Mouse (Mus musculus) MEL (cell line): ENCODE measurements around the gene Cdc42ep3. TPM values are rescaled to one million over a fixed set of nuclear protein-coding genes. Genes with fewer than 3 reads are reported as not detected.

Experiments used
- DNase-seq: peaks from one replicate; pipeline ENCODE4 v3.0.0; 2011; ENCODE audit warnings: low read depth, low spot score
- H3K27ac ChIP-seq: 2 replicates; pipeline ENCODE4 v1.5.1; 2012; ENCODE audit warnings: low read depth, mild to moderate bottlenecking, control low read depth, low read length, moderate library complexity; ENCODE audit not compliant: control insufficient read depth
- H3K27me3 ChIP-seq, 2 experiments: fragments of 150-350 bp in 1 of 2; sonication (generic) in 1 of 2; 2 replicates each; pipeline ENCODE4 v1.6.1; 2012; ENCODE audit warnings: low read length in 2 of 2, mild to moderate bottlenecking in 2 of 2, improper control_type of control experiment in 1 of 2, moderate library complexity in 1 of 2; ENCODE audit not compliant: insufficient read depth in 2 of 2, control insufficient read depth in 1 of 2
- H3K36me3 ChIP-seq, 2 experiments: 2 replicates each; pipeline ENCODE4 v1.6.1; 2012 to 2014; ENCODE audit warnings: low read length in 2 of 2, improper control_type of control experiment in 1 of 2, inconsistent platforms in 1 of 2, mild to moderate bottlenecking in 1 of 2; ENCODE audit not compliant: insufficient read depth in 2 of 2, control insufficient read depth in 1 of 2
- H3K4me1 ChIP-seq, 2 experiments: fragments of 150-350 bp in 1 of 2; sonication (generic) in 1 of 2; 2 replicates each; pipeline ENCODE4 v1.6.1; 2012; ENCODE audit warnings: low read length in 2 of 2, improper control_type of control experiment in 1 of 2, mild to moderate bottlenecking in 1 of 2; ENCODE audit not compliant: insufficient read depth in 2 of 2, control insufficient read depth in 1 of 2
- H3K4me3 ChIP-seq, 2 experiments: fragments of 150-350 bp in 1 of 2; sonication (generic) in 1 of 2; 2 replicates each; pipeline ENCODE4 v1.5.1; 2012; ENCODE audit warnings: low read depth in 2 of 2, low read length in 2 of 2, mild to moderate bottlenecking in 2 of 2, moderate library complexity in 2 of 2, control low read depth in 1 of 2, improper control_type of control experiment in 1 of 2; ENCODE audit not compliant: control insufficient read depth in 1 of 2, insufficient read depth in 1 of 2
- H3K79me2 ChIP-seq: 2 replicates; pipeline ENCODE4 v1.6.1; 2012; ENCODE audit warnings: mild to moderate bottlenecking, low read length, moderate library complexity; ENCODE audit not compliant: control insufficient read depth, poor library complexity, insufficient read depth
- H3K9ac ChIP-seq: 2 replicates; pipeline ENCODE4 v1.6.1; 2012; ENCODE audit warnings: low read depth, mild to moderate bottlenecking, control low read depth, low read length, moderate library complexity; ENCODE audit not compliant: control insufficient read depth, poor library complexity, severe bottlenecking
- H3K9me3 ChIP-seq: fragments of 150-350 bp; sonication (generic); replicated peaks from 2 replicates; pipeline ENCODE4 v1.6.1; 2012; ENCODE audit warnings: mild to moderate bottlenecking, low read length, improper control_type of control experiment, moderate library complexity; ENCODE audit not compliant: insufficient read depth
- CHD1 ChIP-seq: IDR thresholded peaks from 2 replicates; pipeline ENCODE4 v1.6.1; 2012; ENCODE audit warnings: low read depth, mild to moderate bottlenecking, inconsistent platforms, low read length, improper control_type of control experiment
- E2F4 ChIP-seq: IDR thresholded peaks from 2 replicates; pipeline ENCODE4 v1.6.1; 2011; ENCODE audit warnings: low read depth, low read length, improper control_type of control experiment, borderline replicate concordance
- EP300 ChIP-seq, 2 experiments: IDR thresholded peaks; 2 replicates each; pipeline ENCODE4 v1.6.1; 2011; ENCODE audit warnings: improper control_type of control experiment in 2 of 2, low read length in 2 of 2, low read depth in 1 of 2, mild to moderate bottlenecking in 1 of 2
- ETS1 ChIP-seq: IDR thresholded peaks from 2 replicates; pipeline ENCODE4 v1.6.1; 2012; ENCODE audit warnings: low read depth, mild to moderate bottlenecking, inconsistent platforms, low read length, improper control_type of control experiment, moderate library complexity
- GABPA ChIP-seq: IDR thresholded peaks from 2 replicates; pipeline ENCODE4 v1.6.1; 2012; ENCODE audit warnings: low read depth, mild to moderate bottlenecking, inconsistent platforms, low read length, improper control_type of control experiment, moderate library complexity
- GATA1 ChIP-seq: IDR thresholded peaks from 2 replicates; pipeline ENCODE4 v1.6.1; 2011; ENCODE audit warnings: low read depth, low read length, improper control_type of control experiment
- HCFC1 ChIP-seq: IDR thresholded peaks from 2 replicates; pipeline ENCODE4 v1.6.1; 2012; ENCODE audit warnings: low read depth, mild to moderate bottlenecking, inconsistent platforms, low read length, improper control_type of control experiment, moderate library complexity
- JUND ChIP-seq: IDR thresholded peaks from 2 replicates; pipeline ENCODE4 v1.6.1; 2011; ENCODE audit warnings: low read depth, mild to moderate bottlenecking, improper control_type of control experiment, low read length
- KAT2A ChIP-seq: conservative IDR thresholded peaks from 2 replicates; pipeline ENCODE4 v1.6.1; 2012; ENCODE audit warnings: low read depth, low read length, improper control_type of control experiment, inconsistent platforms
- MAX ChIP-seq: IDR thresholded peaks from 2 replicates; pipeline ENCODE4 v1.6.1; 2011; ENCODE audit warnings: low read length, improper control_type of control experiment
- MYB ChIP-seq: IDR thresholded peaks from 2 replicates; pipeline ENCODE4 v1.6.1; 2011; ENCODE audit warnings: mild to moderate bottlenecking, low read depth, low read length, improper control_type of control experiment
- NELFE ChIP-seq: IDR thresholded peaks from 2 replicates; pipeline ENCODE4 v1.6.1; 2011; ENCODE audit warnings: low read depth, low read length, improper control_type of control experiment
- POLR2A ChIP-seq, 2 experiments: IDR thresholded peaks; 2 replicates each; pipeline ENCODE4 v1.6.1; 2011 to 2012; ENCODE audit warnings: low read length in 2 of 2, mild to moderate bottlenecking in 2 of 2, control low read depth in 1 of 2, improper control_type of control experiment in 1 of 2, low read depth in 1 of 2, moderate library complexity in 1 of 2; ENCODE audit not compliant: control insufficient read depth in 1 of 2, insufficient read depth in 1 of 2, poor library complexity in 1 of 2
- POLR2AphosphoS5 ChIP-seq: IDR thresholded peaks from 2 replicates; pipeline ENCODE4 v1.6.1; 2012; ENCODE audit warnings: low read depth, borderline replicate concordance, mild to moderate bottlenecking, inconsistent platforms, low read length, moderate library complexity, mixed read lengths
- RCOR1 ChIP-seq: IDR thresholded peaks from 2 replicates; pipeline ENCODE4 v1.6.1; 2012; ENCODE audit warnings: low read depth, mild to moderate bottlenecking, inconsistent platforms, low read length, improper control_type of control experiment
- SIN3A ChIP-seq: IDR thresholded peaks from 2 replicates; pipeline ENCODE4 v1.6.1; 2012; ENCODE audit warnings: low read length, improper control_type of control experiment, inconsistent platforms
- SMC3 ChIP-seq: IDR thresholded peaks from 2 replicates; pipeline ENCODE4 v1.6.1; 2011; ENCODE audit warnings: low read depth, low read length, improper control_type of control experiment
- TAL1 ChIP-seq: IDR thresholded peaks from 2 replicates; pipeline ENCODE4 v1.6.1; 2012; ENCODE audit warnings: mild to moderate bottlenecking, inconsistent platforms, low read length, moderate library complexity, mixed read lengths
- USF1 ChIP-seq: IDR thresholded peaks from 2 replicates; pipeline ENCODE4 v1.6.1; 2014; ENCODE audit warnings: low read depth, mild to moderate bottlenecking, inconsistent platforms, low read length, improper control_type of control experiment, moderate library complexity
- USF2 ChIP-seq, 2 experiments: IDR thresholded peaks; 2 replicates each; pipeline ENCODE4 v1.6.1; 2011 to 2012; ENCODE audit warnings: improper control_type of control experiment in 2 of 2, low read length in 2 of 2, borderline replicate concordance in 1 of 2, inconsistent platforms in 1 of 2, low read depth in 1 of 2, mild to moderate bottlenecking in 1 of 2; ENCODE audit not compliant: insufficient read depth in 1 of 2
- ZNF384 ChIP-seq: IDR thresholded peaks from 2 replicates; pipeline ENCODE4 v1.6.1; 2012; ENCODE audit warnings: low read depth, mild to moderate bottlenecking, inconsistent platforms, low read length, improper control_type of control experiment
- polyA plus RNA-seq, 2 experiments: library from polyadenylated mRNA; stranded (reverse) in 1 of 2; unstranded in 1 of 2; fragments of >175 nt in 1 of 2; fragments of >200 nt in 1 of 2; gene quantifications; 2 replicates each; pipeline versions ENCODE4 v1.2.1 to v1.2.4; 2012; ENCODE audit warnings: low replicate concordance in 2 of 2, low read depth in 1 of 2; ENCODE audit not compliant: insufficient read length in 2 of 2, insufficient read depth in 1 of 2, missing spikeins in 1 of 2
- total RNA-seq: library from RNA; depleted of rRNA; stranded (reverse); fragments of 300-350 nt; gene quantifications from 2 replicates; pipeline ENCODE4 v1.2.3, GENCODE M21; 2012

Cdc42ep3 gene
- total and polyA plus RNA-seq, 3 experiments = 4.2 to 8.4 TPM; not detected in 1

GRCm38 (mm10) chr17:79305644-79306043, 49.2 kb downstream of the Cdc42ep3 start:
- Histone ChIP-seq H3K36me3 (no peaks in the 10 kb centered on the region), H3K27me3 (no peaks in the 10 kb centered on the region), H3K9ac (no peak overlapping the region), H3K4me1 (no peaks in the 10 kb centered on the region), H3K4me3 (no peak overlapping the region), H3K79me2 (no peaks in the 10 kb centered on the region), H3K9me3 (no peaks in the 10 kb centered on the region), H3K27ac (no peak overlapping the region)
- no peak for TF ChIP-seq ZNF384
- TF ChIP-seq NELFE = no peak
- TF ChIP-seq EP300 (IDR thresholded peaks at IDR 0.05; ENCODE audit: low read depth in 1 of 2, low read length in 2 of 2) = no peak
- TF ChIP-seq RCOR1 = no peak
- TF ChIP-seq MAX = no peak
- TF ChIP-seq POLR2AphosphoS5 = no peak
- no peak for TF ChIP-seq JUND
- TF ChIP-seq GABPA = no peak
- TF ChIP-seq MYB = no peak
- DNase-seq = no peak

DNA sequence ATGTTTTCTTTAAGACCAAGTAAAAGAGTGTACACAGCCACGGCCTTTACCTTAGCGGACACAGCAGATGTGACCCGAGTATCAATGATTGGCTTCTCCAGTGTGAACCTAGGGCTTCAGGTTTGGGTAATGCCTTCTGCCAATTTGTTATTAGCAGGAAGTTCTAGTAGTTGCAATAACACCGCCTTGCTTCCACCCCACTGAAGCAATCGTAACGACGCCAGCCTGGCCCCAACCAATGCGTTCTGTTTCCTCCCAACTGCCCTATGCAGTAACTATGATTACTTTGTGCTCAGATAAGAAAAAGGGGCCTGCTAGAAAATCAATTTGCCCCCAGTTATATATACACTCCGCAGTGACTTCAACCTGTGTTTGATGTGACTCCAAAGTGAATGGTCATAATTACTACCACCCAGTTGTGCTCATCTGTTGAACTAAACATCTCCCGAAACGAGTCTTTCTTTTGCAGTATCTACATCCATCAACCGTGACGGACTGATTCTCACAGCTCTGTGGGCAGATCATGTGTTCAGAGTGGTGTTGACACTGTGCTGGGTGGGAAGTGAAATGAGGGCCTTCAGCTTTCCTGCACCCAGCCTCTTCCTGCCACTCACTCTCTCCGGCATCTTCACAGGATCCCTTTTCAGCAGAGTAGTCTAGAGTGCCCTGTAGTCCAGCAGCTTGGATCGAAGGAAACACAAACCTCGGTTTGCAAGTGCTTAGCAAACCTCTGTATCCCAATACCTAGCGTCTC, 51.0 kb downstream of the Cdc42ep3 start:
- H3K36me3 ChIP-seq = no peaks in the 10 kb centered on the region
- H3K4me1 ChIP-seq = no peaks in the 10 kb centered on the region
- no peaks in the 10 kb centered on the region for H3K79me2 ChIP-seq
- no peaks in the 10 kb centered on the region for H3K27me3 ChIP-seq
- no peak overlapping the region for H3K27ac ChIP-seq
- H3K4me3 ChIP-seq = no peak overlapping the region
- no peak for TF ChIP-seq GATA1
- no peak for TF ChIP-seq E2F4
- TF ChIP-seq JUND = no peak
- no peak for TF ChIP-seq CHD1
- TF ChIP-seq USF1 = no peak
- no peak for TF ChIP-seq MAX
- TF ChIP-seq ETS1 = no peak
- no peak for TF ChIP-seq SMC3
- no peak for TF ChIP-seq KAT2A
- no peak for TF ChIP-seq HCFC1
- TF ChIP-seq POLR2A (IDR thresholded peaks at IDR 0.05; ENCODE audit: control insufficient read depth in 1 of 2, insufficient read depth in 1 of 2, low read depth in 1 of 2, low read length in 2 of 2, poor library complexity in 1 of 2) = no peak
- no peak for TF ChIP-seq SIN3A
- no peak for TF ChIP-seq USF2 (IDR thresholded peaks at IDR 0.05; ENCODE audit: borderline replicate concordance in 1 of 2, insufficient read depth in 1 of 2, low read depth in 1 of 2, low read length in 2 of 2)
- TF ChIP-seq TAL1 = no peak
- TF ChIP-seq RCOR1 = no peak
- TF ChIP-seq, all 39 proteins: peak for 0
- H3K9ac ChIP-seq = no peak overlapping the region
- H3K9me3 ChIP-seq = no peaks in the 10 kb centered on the region
- no peak for DNase-seq
